Mouse (Mus musculus): ENCODE data around the gene Med9. TPM values are rescaled to one million over a fixed set of nuclear protein-coding genes. Genes with fewer than 3 reads are reported as not detected.

Gene Med9
- polyA plus RNA-seq, 1 experiment from 2014 or later, result 45.0 TPM

GRCm38 (mm10) chr11:59967765-59968164 is 19.8 kb downstream of the Med9 start:
- Histone ChIP-seq H3K4me2 (ENCODE audit: low read depth) (no peak overlapping the region), H3K36me3 (ENCODE audit: control insufficient read depth, insufficient read depth, low read length) (no peaks in the 10 kb centered on the region), H3K27me3 (ENCODE audit: control insufficient read depth, insufficient read depth, low read length) (peaks cover 15% of the 10 kb centered on the region), H3K27ac (ENCODE audit: low read depth, low read length) (no peak overlapping the region), H3K9ac (ENCODE audit: low read length) (no peak overlapping the region), H3K4me1 (ENCODE audit: control insufficient read depth, insufficient read depth, low read length) (peaks cover 13% of the 10 kb centered on the region), H3K9me3 (ENCODE audit: control insufficient read depth, low read length) (no peaks in the 10 kb centered on the region), H3K4me3 (ENCODE audit: low read depth, low read length) (no peak overlapping the region)
- DNase-seq (ENCODE audit: low spot score) (no peak), ATAC-seq (ENCODE audit: insufficient read depth, low FRiP score, low TSS enrichment) (no peak)
- WGBS, result 95% methylated on average over 1 of the region's 1 CpGs

- no peak overlapping the region for H3K9ac ChIP-seq (ENCODE audit: low read length)
- no peak overlapping the region for H3K4me2 ChIP-seq (ENCODE audit: low read depth)
- no peaks in the 10 kb centered on the region for H3K4me1 ChIP-seq (ENCODE audit: control insufficient read depth, insufficient read depth, low read length)
- no peak overlapping the region for H3K27ac ChIP-seq (ENCODE audit: low read depth, low read length)
- ATAC-seq (ENCODE audit: insufficient read depth, low FRiP score, low TSS enrichment), result no peak
- WGBS, result 84% methylated on average over 5 of the region's 5 CpGs
- H3K9me3 ChIP-seq (ENCODE audit: control insufficient read depth, low read length), result no peaks in the 10 kb centered on the region
- no peaks in the 10 kb centered on the region for H3K36me3 ChIP-seq (ENCODE audit: control insufficient read depth, insufficient read depth, low read length)
- H3K27me3 ChIP-seq (ENCODE audit: control insufficient read depth, insufficient read depth, low read length), result no peaks in the 10 kb centered on the region
- H3K4me3 ChIP-seq (ENCODE audit: low read depth, low read length), result no peak overlapping the region
- no peak for DNase-seq (ENCODE audit: low spot score)
Measured at GRCm38 (mm10) chr11:59970780-59971179, 22.8 kb downstream of the Med9 start.

- no peaks in the 10 kb centered on the region for H3K9me3 ChIP-seq (ENCODE audit: control insufficient read depth, low read length)
- H3K4me1 ChIP-seq (ENCODE audit: control insufficient read depth, insufficient read depth, low read length), result no peaks in the 10 kb centered on the region
- H3K27ac ChIP-seq (ENCODE audit: low read depth, low read length), result no peak overlapping the region
- no peak for ATAC-seq (ENCODE audit: insufficient read depth, low FRiP score, low TSS enrichment)
- no peak overlapping the region for H3K4me2 ChIP-seq (ENCODE audit: low read depth)
- H3K4me3 ChIP-seq (ENCODE audit: low read depth, low read length), result no peak overlapping the region
- WGBS, result 49% methylated on average over 2 of the region's 2 CpGs
- no peak overlapping the region for H3K9ac ChIP-seq (ENCODE audit: low read length)
- H3K36me3 ChIP-seq (ENCODE audit: control insufficient read depth, insufficient read depth, low read length), result no peaks in the 10 kb centered on the region
- DNase-seq (ENCODE audit: low spot score), result no peak
- H3K27me3 ChIP-seq (ENCODE audit: control insufficient read depth, insufficient read depth, low read length), result no peaks in the 10 kb centered on the region
Measured at GRCm38 (mm10) chr11:59971691-59972090, 23.7 kb downstream of the Med9 start.

- no peaks in the 10 kb centered on the region for H3K27me3 ChIP-seq (ENCODE audit: control insufficient read depth, insufficient read depth, low read length)
- DNase-seq (ENCODE audit: low spot score) (no peak), ATAC-seq (ENCODE audit: insufficient read depth, low FRiP score, low TSS enrichment) (no peak)
- H3K36me3 ChIP-seq (ENCODE audit: control insufficient read depth, insufficient read depth, low read length), result no peaks in the 10 kb centered on the region
- no peak overlapping the region for H3K4me3 ChIP-seq (ENCODE audit: low read depth, low read length)
- no peak overlapping the region for H3K27ac ChIP-seq (ENCODE audit: low read depth, low read length)
- H3K4me2 ChIP-seq (ENCODE audit: low read depth), result no peak overlapping the region
- WGBS, result 81% methylated on average over 5 of the region's 5 CpGs
- no peaks in the 10 kb centered on the region for H3K4me1 ChIP-seq (ENCODE audit: control insufficient read depth, insufficient read depth, low read length)
- no peak overlapping the region for H3K9ac ChIP-seq (ENCODE audit: low read length)
- no peaks in the 10 kb centered on the region for H3K9me3 ChIP-seq (ENCODE audit: control insufficient read depth, low read length)
Measured at GRCm38 (mm10) chr11:59973389-59973788, 25.4 kb downstream of the Med9 start.

GRCm38 (mm10) chr11:59975241-59975640 is 27.2 kb downstream of the Med9 start:
- no peak overlapping the region for H3K27ac ChIP-seq (ENCODE audit: low read depth, low read length)
- H3K4me2 ChIP-seq (ENCODE audit: low read depth), result no peak overlapping the region
- ATAC-seq (ENCODE audit: insufficient read depth, low FRiP score, low TSS enrichment), result no peak
- no peaks in the 10 kb centered on the region for H3K27me3 ChIP-seq (ENCODE audit: control insufficient read depth, insufficient read depth, low read length)
- no peaks in the 10 kb centered on the region for H3K9me3 ChIP-seq (ENCODE audit: control insufficient read depth, low read length)
- 34% methylated on average over 10 of the region's 10 CpGs for WGBS
- no peak overlapping the region for H3K4me3 ChIP-seq (ENCODE audit: low read depth, low read length)
- no peaks in the 10 kb centered on the region for H3K36me3 ChIP-seq (ENCODE audit: control insufficient read depth, insufficient read depth, low read length)
- DNase-seq (ENCODE audit: low spot score), result no peak
- no peak overlapping the region for H3K9ac ChIP-seq (ENCODE audit: low read length)
- no peaks in the 10 kb centered on the region for H3K4me1 ChIP-seq (ENCODE audit: control insufficient read depth, insufficient read depth, low read length)

- Histone ChIP-seq H3K27ac (ENCODE audit: low read depth, low read length) (no peak overlapping the region), H3K36me3 (ENCODE audit: control insufficient read depth, insufficient read depth, low read length) (no peaks in the 10 kb centered on the region), H3K9ac (ENCODE audit: low read length) (no peak overlapping the region), H3K4me3 (ENCODE audit: low read depth, low read length) (no peak overlapping the region), H3K9me3 (ENCODE audit: control insufficient read depth, low read length) (no peaks in the 10 kb centered on the region), H3K4me1 (ENCODE audit: control insufficient read depth, insufficient read depth, low read length) (no peaks in the 10 kb centered on the region), H3K4me2 (ENCODE audit: low read depth) (no peak overlapping the region), H3K27me3 (ENCODE audit: control insufficient read depth, insufficient read depth, low read length) (no peaks in the 10 kb centered on the region)
- no peak for ATAC-seq (ENCODE audit: insufficient read depth, low FRiP score, low TSS enrichment)
- no peak for DNase-seq (ENCODE audit: low spot score)
- WGBS, result 84% methylated on average over 5 of the region's 5 CpGs
Measured at GRCm38 (mm10) chr11:59977831-59978230, 29.8 kb downstream of the Med9 start.

- DNase-seq (ENCODE audit: low spot score), result no peak
- Histone ChIP-seq H3K27ac (ENCODE audit: low read depth, low read length) (no peak overlapping the region), H3K9me3 (ENCODE audit: control insufficient read depth, low read length) (no peaks in the 10 kb centered on the region), H3K4me2 (ENCODE audit: low read depth) (no peak overlapping the region), H3K4me1 (ENCODE audit: control insufficient read depth, insufficient read depth, low read length) (no peaks in the 10 kb centered on the region), H3K27me3 (ENCODE audit: control insufficient read depth, insufficient read depth, low read length) (no peaks in the 10 kb centered on the region), H3K36me3 (ENCODE audit: control insufficient read depth, insufficient read depth, low read length) (no peaks in the 10 kb centered on the region), H3K4me3 (ENCODE audit: low read depth, low read length) (no peak overlapping the region), H3K9ac (ENCODE audit: low read length) (no peak overlapping the region)
- WGBS, result 80% methylated on average over 1 of the region's 1 CpGs
- ATAC-seq (ENCODE audit: insufficient read depth, low FRiP score, low TSS enrichment), result no peak
Measured at GRCm38 (mm10) chr11:59989406-59989805, 41.4 kb downstream of the Med9 start.

- WGBS, result 79% methylated on average over 8 of the region's 8 CpGs
- no peaks in the 10 kb centered on the region for H3K4me1 ChIP-seq (ENCODE audit: control insufficient read depth, insufficient read depth, low read length)
- H3K27me3 ChIP-seq (ENCODE audit: control insufficient read depth, insufficient read depth, low read length), result no peaks in the 10 kb centered on the region
- DNase-seq (ENCODE audit: low spot score) (no peak), ATAC-seq (ENCODE audit: insufficient read depth, low FRiP score, low TSS enrichment) (no peak)
- H3K9ac ChIP-seq (ENCODE audit: low read length), result no peak overlapping the region
- H3K9me3 ChIP-seq (ENCODE audit: control insufficient read depth, low read length), result no peaks in the 10 kb centered on the region
- H3K4me2 ChIP-seq (ENCODE audit: low read depth), result no peak overlapping the region
- H3K4me3 ChIP-seq (ENCODE audit: low read depth, low read length), result no peak overlapping the region
- no peaks in the 10 kb centered on the region for H3K36me3 ChIP-seq (ENCODE audit: control insufficient read depth, insufficient read depth, low read length)
- H3K27ac ChIP-seq (ENCODE audit: low read depth, low read length), result no peak overlapping the region
Measured at GRCm38 (mm10) chr11:59991365-59991764, 43.4 kb downstream of the Med9 start.

GRCm38 (mm10) chr11:59994318-59994717 is 46.3 kb downstream of the Med9 start:
- no peaks in the 10 kb centered on the region for H3K36me3 ChIP-seq (ENCODE audit: control insufficient read depth, insufficient read depth, low read length)
- no peaks in the 10 kb centered on the region for H3K27me3 ChIP-seq (ENCODE audit: control insufficient read depth, insufficient read depth, low read length)
- no peaks in the 10 kb centered on the region for H3K9me3 ChIP-seq (ENCODE audit: control insufficient read depth, low read length)
- WGBS, result 78% methylated on average over 9 of the region's 9 CpGs
- no peak for ATAC-seq (ENCODE audit: insufficient read depth, low FRiP score, low TSS enrichment)
- DNase-seq (ENCODE audit: low spot score), result no peak
- no peak overlapping the region for H3K9ac ChIP-seq (ENCODE audit: low read length)
- no peak overlapping the region for H3K4me2 ChIP-seq (ENCODE audit: low read depth)
- no peak overlapping the region for H3K4me3 ChIP-seq (ENCODE audit: low read depth, low read length)
- no peaks in the 10 kb centered on the region for H3K4me1 ChIP-seq (ENCODE audit: control insufficient read depth, insufficient read depth, low read length)
- no peak overlapping the region for H3K27ac ChIP-seq (ENCODE audit: low read depth, low read length)

All from neural tube, embryonic 11.5 days (tissue).